Mouse (Mus musculus) neural tube, embryonic 12.5 days (tissue): ENCODE measurements at regions not wholly inside any gene's neighbourhood (a gene's known extent, or its start where the extent isn't known, plus 50 kb on each side); places are given as distances from the start of the nearest gene placed in this dataset.

ENCODE experiments used
- ATAC-seq: fragments of 200-750 bp; cut with Nextera tagmentation; 2 replicates; pipeline ENCODE4 v1.8.0; 2017; ENCODE audit warnings: low read depth, mild to moderate bottlenecking, moderate TSS enrichment, moderate library complexity; ENCODE audit not compliant: low FRiP score
- H3K27ac ChIP-seq: fragments of 300-500 bp; sonication (generic); 2 replicates; pipeline ENCODE4 v1.5.1; 2016
- H3K27me3 ChIP-seq: fragments of 300-500 bp; sonication (generic); replicated peaks from 2 replicates; pipeline ENCODE4 v1.6.1; 2016; ENCODE audit warnings: mild to moderate bottlenecking
- H3K36me3 ChIP-seq: fragments of 300-500 bp; sonication (generic); 2 replicates; pipeline ENCODE4 v1.6.1; 2016; ENCODE audit warnings: mild to moderate bottlenecking
- H3K4me1 ChIP-seq: fragments of 300-500 bp; sonication (generic); 2 replicates; pipeline ENCODE4 v1.6.1; 2016
- H3K4me2 ChIP-seq: fragments of 300-500 bp; sonication (generic); replicated peaks from 2 replicates; pipeline ENCODE4 v1.6.1; 2016; ENCODE audit warnings: mild to moderate bottlenecking
- H3K4me3 ChIP-seq: fragments of 300-500 bp; sonication (generic); 2 replicates; pipeline ENCODE4 v1.5.1; 2016
- H3K9ac ChIP-seq: fragments of 300-500 bp; sonication (generic); 2 replicates; pipeline ENCODE4 v1.6.1; 2016; ENCODE audit warnings: mild to moderate bottlenecking
- H3K9me3 ChIP-seq: fragments of 300-500 bp; sonication (generic); 2 replicates; pipeline ENCODE4 v1.6.1; 2016; ENCODE audit warnings: mild to moderate bottlenecking
- WGBS: fragments of 180-500 bp; shearing (Covaris S2); methylation state at CpG from one replicate; pipeline ENCODE4 v1.1.7; 2016; 5-methylcytosine and 5-hydroxymethylcytosine counted together

- Histone ChIP-seq H3K9ac (no peak overlapping the region), H3K27ac (no peak overlapping the region), H3K36me3 (no peaks in the 10 kb centered on the region), H3K4me3 (no peak overlapping the region), H3K4me1 (no peaks in the 10 kb centered on the region), H3K27me3 (no peaks in the 10 kb centered on the region), H3K9me3 (no peaks in the 10 kb centered on the region), H3K4me2 (no peak overlapping the region)
- 73% methylated on average over 1 of the region's 1 CpGs for WGBS
- ATAC-seq: no peak
Observed at GRCm38 (mm10) chr2:64413846-64414245, 316.0 kb upstream of the Fign start.

DNA sequence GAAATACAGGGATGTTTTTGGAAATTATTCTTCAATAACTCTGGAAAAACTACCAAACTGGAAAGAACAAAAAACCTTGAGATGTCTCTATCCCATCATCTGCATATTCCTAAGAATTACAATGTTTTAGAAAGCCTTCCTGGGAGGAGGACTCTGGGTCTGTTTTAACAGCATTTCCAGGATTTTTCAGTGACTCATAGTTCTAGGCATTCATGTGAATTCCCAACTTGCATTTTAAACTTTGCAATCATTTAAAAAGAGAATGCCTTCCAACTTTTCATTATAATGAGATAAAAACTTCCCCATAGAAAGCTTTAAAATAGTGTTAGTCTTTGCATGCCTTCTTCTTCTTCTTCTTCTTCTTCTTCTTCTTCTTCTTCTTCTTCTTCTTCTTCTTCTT, 315.4 kb upstream of the Fign start:
- no peaks in the 10 kb centered on the region for H3K9me3 ChIP-seq
- no peaks in the 10 kb centered on the region for H3K27me3 ChIP-seq
- no peak overlapping the region for H3K9ac ChIP-seq
- no peak for ATAC-seq
- H3K4me3 ChIP-seq: no peak overlapping the region
- no peaks in the 10 kb centered on the region for H3K36me3 ChIP-seq
- no peaks in the 10 kb centered on the region for H3K4me1 ChIP-seq
- H3K27ac ChIP-seq: no peak overlapping the region
- no peak overlapping the region for H3K4me2 ChIP-seq

DNA sequence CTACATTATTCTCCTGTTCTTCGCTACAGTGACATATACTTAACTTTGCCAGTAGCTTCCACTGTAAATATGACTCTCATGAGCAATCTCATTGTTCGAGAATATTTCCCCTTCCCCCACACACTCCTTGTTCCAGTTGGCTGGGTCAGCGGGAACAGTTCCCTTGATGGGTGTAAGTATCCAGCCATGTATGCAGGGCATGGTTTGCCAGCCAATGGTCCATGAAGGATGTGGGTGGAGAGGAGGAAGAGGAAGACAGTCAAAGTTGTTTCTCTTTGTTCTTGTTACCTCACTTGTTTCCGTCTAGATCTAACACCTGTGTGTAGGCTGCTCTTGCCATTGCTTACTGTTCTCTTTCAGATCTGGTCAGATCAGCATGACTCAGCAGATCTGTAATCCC, 298.1 kb upstream of the Fign start:
- H3K27ac ChIP-seq: no peak overlapping the region
- no peak overlapping the region for H3K4me2 ChIP-seq
- H3K27me3 ChIP-seq: no peaks in the 10 kb centered on the region
- 0 out of 2 replicates have a peak, but pooled peaks have one; percentile 9 for ATAC-seq
- H3K9ac ChIP-seq: no peak overlapping the region
- H3K36me3 ChIP-seq: no peaks in the 10 kb centered on the region
- WGBS: 79% methylated on average over 4 of the region's 4 CpGs
- no peaks in the 10 kb centered on the region for H3K9me3 ChIP-seq
- H3K4me1 ChIP-seq: 0 out of 2 replicates have a peak, but pooled peaks cover 7% of the 10 kb centered on the region
- H3K4me3 ChIP-seq: no peak overlapping the region

- Histone ChIP-seq H3K4me1 (0 out of 2 replicates have a peak, but pooled peaks cover 7% of the 10 kb centered on the region), H3K9me3 (no peaks in the 10 kb centered on the region), H3K4me3 (no peak overlapping the region), H3K9ac (no peak overlapping the region), H3K36me3 (no peaks in the 10 kb centered on the region), H3K27me3 (no peaks in the 10 kb centered on the region), H3K4me2 (peak overlapping the region; percentile 31), H3K27ac (peak overlapping the region; percentile 8; the same call in 1 of the 2 replicates)
- 19% methylated on average over 11 of the region's 11 CpGs for WGBS
- ATAC-seq: peak; percentile 85
Observed at GRCm38 (mm10) chr2:64394619-64395294, 296.9 kb upstream of the Fign start.

- ATAC-seq: peak; percentile 64
- Histone ChIP-seq H3K36me3 (no peaks in the 10 kb centered on the region), H3K27ac (no peak overlapping the region; the same call in 1 of the 2 replicates), H3K4me3 (no peak overlapping the region), H3K4me2 (peak overlapping the region; percentile 31), H3K4me1 (0 out of 2 replicates have a peak, but pooled peaks cover 7% of the 10 kb centered on the region), H3K9me3 (no peaks in the 10 kb centered on the region), H3K27me3 (no peaks in the 10 kb centered on the region), H3K9ac (no peak overlapping the region)
- WGBS: 19% methylated on average over 8 of the region's 8 CpGs
Observed at GRCm38 (mm10) chr2:64394199-64394598, 296.4 kb upstream of the Fign start.

DNA sequence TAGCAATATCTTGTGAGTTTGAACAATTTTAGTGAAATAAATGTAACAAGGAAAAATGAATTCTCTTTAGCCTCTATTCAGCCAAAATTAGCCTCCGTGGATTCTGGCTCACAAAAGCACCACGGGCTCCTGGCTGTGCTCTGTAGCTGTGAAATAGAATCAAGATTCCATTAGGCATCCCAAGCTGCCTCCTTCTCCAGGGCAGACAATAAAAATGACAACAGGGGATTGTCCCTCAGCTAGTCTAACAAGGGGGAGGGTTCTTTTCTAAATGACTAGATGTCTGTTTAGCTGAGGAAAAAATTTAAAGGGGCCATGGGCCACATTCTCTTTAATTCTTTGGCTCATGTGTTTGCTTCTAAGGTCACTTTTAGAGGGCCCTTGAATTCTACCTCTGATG, 272.0 kb upstream of the Fign start:
- no peak overlapping the region for H3K9ac ChIP-seq
- no peak overlapping the region for H3K4me3 ChIP-seq
- peaks cover 7% of the 10 kb centered on the region for H3K4me1 ChIP-seq
- 7% methylated on average over 2 of the region's 2 CpGs for WGBS
- H3K4me2 ChIP-seq: peak overlapping the region; percentile 22; the same call in 1 of the 2 replicates
- H3K27ac ChIP-seq: no peak overlapping the region
- H3K9me3 ChIP-seq: no peaks in the 10 kb centered on the region
- H3K27me3 ChIP-seq: no peaks in the 10 kb centered on the region
- H3K36me3 ChIP-seq: no peaks in the 10 kb centered on the region
- ATAC-seq: peak; percentile 59; the same call in 1 of the 2 replicates

DNA sequence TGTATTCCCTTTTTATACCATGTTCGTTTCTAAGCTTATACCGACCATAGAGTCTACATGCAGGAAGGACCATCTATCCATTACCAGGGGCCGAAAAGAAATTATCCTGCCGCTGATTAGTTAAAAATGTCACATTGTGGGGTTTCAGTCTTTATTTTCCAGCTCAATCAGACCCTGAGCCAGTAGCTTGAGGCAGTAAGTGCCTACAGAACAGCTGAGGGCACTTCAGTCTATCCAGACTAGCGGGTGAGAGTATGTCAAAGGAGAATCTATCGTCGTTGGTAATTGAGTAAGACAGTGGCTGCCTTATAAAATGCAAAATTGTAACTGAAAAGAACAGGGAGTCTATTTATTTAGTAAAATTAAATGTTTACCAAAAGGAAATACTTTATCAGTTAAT, 269.4 kb upstream of the Fign start:
- WGBS: 65% methylated on average over 7 of the region's 7 CpGs
- H3K4me3 ChIP-seq: no peak overlapping the region
- H3K4me1 ChIP-seq: peaks cover 7% of the 10 kb centered on the region
- ATAC-seq: peak; percentile 57; the same call in 1 of the 2 replicates
- H3K9ac ChIP-seq: no peak overlapping the region
- no peaks in the 10 kb centered on the region for H3K36me3 ChIP-seq
- H3K27ac ChIP-seq: no peak overlapping the region
- H3K9me3 ChIP-seq: no peaks in the 10 kb centered on the region
- no peak overlapping the region for H3K4me2 ChIP-seq
- no peaks in the 10 kb centered on the region for H3K27me3 ChIP-seq

DNA sequence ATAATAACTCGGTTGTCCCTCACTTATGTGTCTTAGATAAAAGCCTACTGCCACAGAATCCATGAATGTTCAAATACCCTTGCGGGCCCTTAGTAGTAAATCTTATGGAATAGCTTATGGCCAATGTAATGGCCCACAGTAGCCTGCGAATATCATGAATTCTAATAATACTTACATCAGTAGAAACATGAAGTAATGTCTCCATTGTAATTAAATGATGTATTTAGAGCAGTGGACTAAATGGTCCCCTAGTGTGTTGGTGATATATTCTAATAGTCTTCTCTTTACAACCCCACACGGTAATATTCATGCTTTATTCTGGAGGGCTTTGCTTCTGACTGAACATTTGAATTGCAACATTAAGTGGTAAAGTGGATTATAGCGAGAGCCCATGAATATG, 268.7 kb upstream of the Fign start:
- Histone ChIP-seq H3K4me2 (no peak overlapping the region), H3K36me3 (no peaks in the 10 kb centered on the region), H3K9me3 (no peaks in the 10 kb centered on the region), H3K4me3 (no peak overlapping the region), H3K27ac (no peak overlapping the region), H3K4me1 (peaks cover 7% of the 10 kb centered on the region), H3K27me3 (no peaks in the 10 kb centered on the region), H3K9ac (no peak overlapping the region)
- 48% methylated on average over 5 of the region's 5 CpGs for WGBS
- ATAC-seq: peak; percentile 77

- no peak for ATAC-seq
- no peaks in the 10 kb centered on the region for H3K27me3 ChIP-seq
- no peak overlapping the region for H3K9ac ChIP-seq
- H3K4me1 ChIP-seq: no peaks in the 10 kb centered on the region
- H3K36me3 ChIP-seq: no peaks in the 10 kb centered on the region
- H3K9me3 ChIP-seq: no peaks in the 10 kb centered on the region
- WGBS: 98% methylated on average over 4 of the region's 4 CpGs
- H3K4me3 ChIP-seq: no peak overlapping the region
- no peak overlapping the region for H3K27ac ChIP-seq
- H3K4me2 ChIP-seq: no peak overlapping the region
Observed at GRCm38 (mm10) chr2:64356286-64356685, 258.4 kb upstream of the Fign start.

DNA sequence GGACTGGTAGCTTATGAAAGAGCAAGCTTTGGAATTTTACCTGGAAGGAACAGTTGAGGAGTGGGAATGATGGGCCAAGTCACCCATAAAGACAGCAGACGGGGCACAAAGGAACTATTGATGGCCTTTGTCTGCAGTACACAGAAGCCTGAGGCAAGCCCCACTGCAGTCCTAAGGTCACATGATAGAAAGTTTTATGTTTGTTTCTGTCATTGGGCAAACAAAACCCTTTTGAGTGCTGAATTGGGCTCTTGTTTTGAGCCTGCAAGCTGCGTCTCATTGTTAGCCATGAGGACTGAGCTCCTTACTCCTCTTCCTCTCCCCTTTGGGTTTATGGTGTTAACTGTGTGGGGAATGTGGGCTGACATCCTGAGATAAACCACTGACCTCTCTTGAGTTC, 227.7 kb upstream of the Fign start:
- ATAC-seq: peak; percentile 85
- 15% methylated on average over 2 of the region's 2 CpGs for WGBS
- Histone ChIP-seq H3K9ac (no peak overlapping the region), H3K27ac (no peak overlapping the region), H3K4me1 (peaks cover 6% of the 10 kb centered on the region), H3K9me3 (no peaks in the 10 kb centered on the region), H3K27me3 (no peaks in the 10 kb centered on the region), H3K36me3 (no peaks in the 10 kb centered on the region), H3K4me3 (no peak overlapping the region), H3K4me2 (no peak overlapping the region)
